23 mouse cellular contexts compared by ENCODE assay signal in genomic region chr11:12545771-12546170, GRCm38 (mm10).
DNase-seq lines count a peak whose midpoint lies in the region; ATAC-seq lines count a peak whose summit lies in the region.
"Had no signal": no experiment of that assay in that cellular context is flagged by ENCODE, and none has a peak within 500 bp of the region (broad histone marks: within the 10 kb centered on the region; RNA-seq: fewer than 3 reads in every experiment).

No protein-coding gene starts in this region.

- no peaks in the 10 kb centered on the region for H3K27me3 ChIP-seq in midbrain, embryonic 11.5 days (ENCODE audit: control insufficient read depth, insufficient read depth, low read length)
- H3K27me3 ChIP-seq in midbrain, embryonic 14.5 days (ENCODE audit: control insufficient read depth, insufficient read depth, low read length): no peaks in the 10 kb centered on the region
- H3K27me3 ChIP-seq: CH12.LX, Patski had no signal

- WGBS in midbrain, embryonic 11.5 days: 93% methylated on average over 1 of the region's 1 CpGs
- WGBS in midbrain, embryonic 14.5 days: 83% methylated on average over 1 of the region's 1 CpGs

- no peaks in the 10 kb centered on the region for H3K4me1 ChIP-seq in midbrain, embryonic 11.5 days (ENCODE audit: control insufficient read depth, insufficient read depth, low read length)
- H3K4me1 ChIP-seq in midbrain, embryonic 14.5 days (ENCODE audit: control insufficient read depth, insufficient read depth, low read length): no peaks in the 10 kb centered on the region

- H3K4me2 ChIP-seq in midbrain, embryonic 11.5 days: no peak overlapping the region
- H3K4me2 ChIP-seq in midbrain, embryonic 14.5 days (ENCODE audit: low read length): no peak overlapping the region

- peak; percentile 52; the same call in 1 of the 2 replicates for ATAC-seq in frontal cortex, adult (ENCODE audit: low TSS enrichment)
- no peak for ATAC-seq in midbrain, embryonic 11.5 days (ENCODE audit: low FRiP score)
- no peak for ATAC-seq in midbrain, embryonic 14.5 days (ENCODE audit: low FRiP score, low TSS enrichment)
- ATAC-seq: activated CD4-positive, CD25-positive, alpha-beta regulatory T cell, adult 4 months; CD4-positive, CD25-positive, alpha-beta regulatory T cell, adult 4 months; Patski had no signal

- no peaks in the 10 kb centered on the region for H3K9me3 ChIP-seq in midbrain, embryonic 11.5 days (ENCODE audit: control insufficient read depth, low read length)
- no peaks in the 10 kb centered on the region for H3K9me3 ChIP-seq in midbrain, embryonic 14.5 days (ENCODE audit: control insufficient read depth, low read length)
- H3K9me3 ChIP-seq: G1E had no signal

- no peak overlapping the region for H3K27ac ChIP-seq in midbrain, embryonic 11.5 days (ENCODE audit: low read depth, low read length)
- H3K27ac ChIP-seq in midbrain, embryonic 14.5 days (replicated peaks; ENCODE audit: low read depth, low read length): no peak overlapping the region

- H3K4me3 ChIP-seq in midbrain, embryonic 11.5 days (ENCODE audit: low read depth, low read length): no peak overlapping the region
- no peak overlapping the region for H3K4me3 ChIP-seq in midbrain, embryonic 14.5 days (replicated peaks; ENCODE audit: low read depth, low read length)

- no peak for DNase-seq in frontal cortex, postnatal 36 days (ENCODE audit: low spot score in 2 of 2)
- peak; percentile 10 for DNase-seq in layer of hippocampus, adult 9-11 months
- no peak for DNase-seq in layer of hippocampus, adult 11-12 months (ENCODE audit: low spot score)
- peak; percentile 56 for DNase-seq in midbrain, embryonic 11.5 days (ENCODE audit: low spot score, missing footprints)
- DNase-seq in midbrain, embryonic 14.5 days: no peak
- DNase-seq in brain, adult 2 months (ENCODE audit: low read depth, low spot score): peak; percentile 47
- DNase-seq in cerebellum, postnatal 14 days: no peak
- DNase-seq: adrenal gland, adult 2 months; adrenal gland, adult 8-10 months; adrenal gland, postnatal 10 days; adrenal gland, postnatal 14 days; adrenal gland, postnatal 25 days; adrenal gland, postnatal 36 days; B cell, adult 2 months; cerebellum, adult 11 months; cerebellum, adult 11-12 months; cerebellum, adult 18-20 months had no signal

- no peak overlapping the region for H3K9ac ChIP-seq in midbrain, embryonic 11.5 days (ENCODE audit: low read length)
- no peak overlapping the region for H3K9ac ChIP-seq in midbrain, embryonic 14.5 days (replicated peaks; ENCODE audit: low read length)

- no peaks in the 10 kb centered on the region for H3K36me3 ChIP-seq in midbrain, embryonic 11.5 days (ENCODE audit: control insufficient read depth, insufficient read depth, low read length)
- H3K36me3 ChIP-seq in midbrain, embryonic 14.5 days (ENCODE audit: control insufficient read depth, insufficient read depth, low read length): no peaks in the 10 kb centered on the region
- H3K36me3 ChIP-seq: G1E had no signal

Comparison
In these comparisons a context has a peak if more than half of its experiments do, and no peak if none do; other contexts are left out.
1. DNase-seq: peak in layer of hippocampus, adult 9-11 months (single experiment), midbrain, embryonic 11.5 days (single experiment) and brain, adult 2 months (single experiment); none in frontal cortex, postnatal 36 days (0 of 2), layer of hippocampus, adult 11-12 months (single experiment), midbrain, embryonic 14.5 days (single experiment) and cerebellum, postnatal 14 days (0 of 2).